Mouse (Mus musculus) activated CD4-positive, CD25-positive, alpha-beta regulatory T cell, adult 4 months (primary cell): ENCODE data around the gene Hoxc8. TPM values are rescaled to one million over a fixed set of nuclear protein-coding genes. Genes with fewer than 3 reads are reported as not detected.

ENCODE experiments used
- ATAC-seq: one replicate; pipeline ENCODE4 v1.8.0; 2017
- polyA plus RNA-seq, 2 experiments: library from polyadenylated mRNA; unstranded; fragments of 100-300 nt; shearing (Covaris generic); gene quantifications; one replicate each; pipeline ENCODE4 v1.2.1; 2017

Hoxc8 gene
- polyA plus RNA-seq, result under 1 TPM in 1 of 2 experiments, not detected in 1; 0.15 TPM

- ATAC-seq, result no peak
Observed at GRCm38 (mm10) chr15:102990461-102991397, at the start of gene Hoxc8. Gene Hoxc8 (plus strand): TSS chr15:102990607.

GRCm38 (mm10) chr15:102942739-102943467, 47.5 kb upstream of the Hoxc8 start:
- ATAC-seq, result no peak

- no peak for ATAC-seq
Observed at GRCm38 (mm10) chr15:102943468-102943813, 47.0 kb upstream of the Hoxc8 start.

- ATAC-seq, result no peak
Observed at GRCm38 (mm10) chr15:102945185-102946077, 45.0 kb upstream of the Hoxc8 start.

- ATAC-seq, result no peak
Observed at GRCm38 (mm10) chr15:102947276-102947675, 43.1 kb upstream of the Hoxc8 start.

- no peak for ATAC-seq
Observed at GRCm38 (mm10) chr15:102948842-102949241, 41.6 kb upstream of the Hoxc8 start.

GRCm38 (mm10) chr15:102949696-102950095, 40.7 kb upstream of the Hoxc8 start:
- ATAC-seq, result no peak

- ATAC-seq, result no peak
Observed at GRCm38 (mm10) chr15:102950877-102951276, 39.5 kb upstream of the Hoxc8 start.

- no peak for ATAC-seq
Observed at GRCm38 (mm10) chr15:102953561-102953960, 36.8 kb upstream of the Hoxc8 start.

- ATAC-seq, result no peak
Observed at GRCm38 (mm10) chr15:102954192-102955006, 36.0 kb upstream of the Hoxc8 start, which contains the start of gene Hoxc11. Gene Hoxc11 (plus strand): TSS chr15:102954427.

- ATAC-seq, result no peak
Observed at GRCm38 (mm10) chr15:102955007-102955382, 35.4 kb upstream of the Hoxc8 start.

- no peak for ATAC-seq
Observed at GRCm38 (mm10) chr15:102955833-102956640, 34.4 kb upstream of the Hoxc8 start.

GRCm38 (mm10) chr15:102956906-102957305, 33.5 kb upstream of the Hoxc8 start:
- ATAC-seq, result no peak

- no peak for ATAC-seq
Observed at GRCm38 (mm10) chr15:102959663-102960191, 30.7 kb upstream of the Hoxc8 start.

GRCm38 (mm10) chr15:102961728-102962127, 28.7 kb upstream of the Hoxc8 start:
- no peak for ATAC-seq

GRCm38 (mm10) chr15:102962492-102962891, 27.9 kb upstream of the Hoxc8 start:
- ATAC-seq, result no peak

GRCm38 (mm10) chr15:102963259-102963658, 27.1 kb upstream of the Hoxc8 start:
- no peak for ATAC-seq

GRCm38 (mm10) chr15:102963671-102964640, 26.5 kb upstream of the Hoxc8 start:
- no peak for ATAC-seq
